Mouse (Mus musculus): ENCODE measurements at regions not wholly inside any gene's neighbourhood (a gene's known extent, or its start where the extent isn't known, plus 50 kb on each side); places are given as distances from the start of the nearest gene placed in this dataset.

GRCm38 (mm10) chr8:126717652-126718155 lies 123.9 kb upstream of the Irf2bp2 start:
- no peaks in the 10 kb centered on the region for H3K4me1 ChIP-seq (replicated peaks; ENCODE audit: low read depth, low read length)
- no peaks in the 10 kb centered on the region for H3K27me3 ChIP-seq (ENCODE audit: insufficient read depth, low read length)
- H3K36me3 ChIP-seq (ENCODE audit: insufficient read depth, low read length), result no peaks in the 10 kb centered on the region
- TF ChIP-seq CTCF (conservative IDR thresholded peaks at IDR 0.05; ENCODE audit: low read length) (no peak), POU5F1 (IDR thresholded peaks at IDR 0.05; ENCODE audit: borderline replicate concordance, low read length) (no peak), NANOG (IDR thresholded peaks at IDR 0.05; ENCODE audit: borderline replicate concordance, low read length) (no peak)
- H3K9me3 ChIP-seq (ENCODE audit: low read length), result no peaks in the 10 kb centered on the region
- no peak overlapping the region for H3K4me3 ChIP-seq (replicated peaks; ENCODE audit: low read length)

- TF ChIP-seq NANOG (IDR thresholded peaks at IDR 0.05; ENCODE audit: borderline replicate concordance, low read length) (no peak), CTCF (conservative IDR thresholded peaks at IDR 0.05; ENCODE audit: low read length) (no peak), POU5F1 (IDR thresholded peaks at IDR 0.05; ENCODE audit: borderline replicate concordance, low read length) (no peak)
- no peaks in the 10 kb centered on the region for H3K9me3 ChIP-seq (ENCODE audit: low read length)
- H3K27me3 ChIP-seq (ENCODE audit: insufficient read depth, low read length), result no peaks in the 10 kb centered on the region
- H3K4me3 ChIP-seq (replicated peaks; ENCODE audit: low read length), result no peak overlapping the region
- H3K36me3 ChIP-seq (ENCODE audit: insufficient read depth, low read length), result no peaks in the 10 kb centered on the region
- H3K4me1 ChIP-seq (replicated peaks; ENCODE audit: low read depth, low read length), result no peaks in the 10 kb centered on the region
Measured at GRCm38 (mm10) chr8:126715666-126716065, 121.9 kb upstream of the Irf2bp2 start.

GRCm38 (mm10) chr8:126713602-126714145 lies 119.9 kb upstream of the Irf2bp2 start:
- Histone ChIP-seq H3K4me1 (replicated peaks; ENCODE audit: low read depth, low read length) (no peaks in the 10 kb centered on the region), H3K36me3 (ENCODE audit: insufficient read depth, low read length) (no peaks in the 10 kb centered on the region), H3K4me3 (replicated peaks; ENCODE audit: low read length) (no peak overlapping the region), H3K27me3 (ENCODE audit: insufficient read depth, low read length) (no peaks in the 10 kb centered on the region), H3K9me3 (ENCODE audit: low read length) (no peaks in the 10 kb centered on the region)
- TF ChIP-seq POU5F1 (IDR thresholded peaks at IDR 0.05; ENCODE audit: borderline replicate concordance, low read length) (no peak), CTCF (conservative IDR thresholded peaks at IDR 0.05; ENCODE audit: low read length) (no peak), NANOG (IDR thresholded peaks at IDR 0.05; ENCODE audit: borderline replicate concordance, low read length) (no peak)

- Histone ChIP-seq H3K4me1 (replicated peaks; ENCODE audit: low read depth, low read length) (no peaks in the 10 kb centered on the region), H3K27me3 (ENCODE audit: insufficient read depth, low read length) (no peaks in the 10 kb centered on the region), H3K36me3 (ENCODE audit: insufficient read depth, low read length) (no peaks in the 10 kb centered on the region), H3K4me3 (replicated peaks; ENCODE audit: low read length) (no peak overlapping the region), H3K9me3 (ENCODE audit: low read length) (no peaks in the 10 kb centered on the region)
- TF ChIP-seq POU5F1 (IDR thresholded peaks at IDR 0.05; ENCODE audit: borderline replicate concordance, low read length), result no peak
- no peak for TF ChIP-seq CTCF (conservative IDR thresholded peaks at IDR 0.05; ENCODE audit: low read length)
- no peak for TF ChIP-seq NANOG (IDR thresholded peaks at IDR 0.05; ENCODE audit: borderline replicate concordance, low read length)
Measured at GRCm38 (mm10) chr8:126713181-126713580, 119.4 kb upstream of the Irf2bp2 start.

- Histone ChIP-seq H3K27me3 (ENCODE audit: insufficient read depth, low read length) (no peaks in the 10 kb centered on the region), H3K4me3 (replicated peaks; ENCODE audit: low read length) (no peak overlapping the region), H3K36me3 (ENCODE audit: insufficient read depth, low read length) (no peaks in the 10 kb centered on the region), H3K4me1 (replicated peaks; ENCODE audit: low read depth, low read length) (no peaks in the 10 kb centered on the region), H3K9me3 (ENCODE audit: low read length) (no peaks in the 10 kb centered on the region)
- TF ChIP-seq NANOG (IDR thresholded peaks at IDR 0.05; ENCODE audit: borderline replicate concordance, low read length) (no peak), CTCF (conservative IDR thresholded peaks at IDR 0.05; ENCODE audit: low read length) (no peak), POU5F1 (IDR thresholded peaks at IDR 0.05; ENCODE audit: borderline replicate concordance, low read length) (no peak)
Measured at GRCm38 (mm10) chr8:126712749-126713148, 119.0 kb upstream of the Irf2bp2 start.

GRCm38 (mm10) chr8:126708956-126709355 lies 115.2 kb upstream of the Irf2bp2 start:
- TF ChIP-seq NANOG (IDR thresholded peaks at IDR 0.05; ENCODE audit: borderline replicate concordance, low read length) (no peak), CTCF (conservative IDR thresholded peaks at IDR 0.05; ENCODE audit: low read length) (no peak), POU5F1 (IDR thresholded peaks at IDR 0.05; ENCODE audit: borderline replicate concordance, low read length) (no peak)
- H3K27me3 ChIP-seq (ENCODE audit: insufficient read depth, low read length), result no peaks in the 10 kb centered on the region
- no peaks in the 10 kb centered on the region for H3K36me3 ChIP-seq (ENCODE audit: insufficient read depth, low read length)
- H3K4me3 ChIP-seq (replicated peaks; ENCODE audit: low read length), result no peak overlapping the region
- H3K9me3 ChIP-seq (ENCODE audit: low read length), result no peaks in the 10 kb centered on the region
- no peaks in the 10 kb centered on the region for H3K4me1 ChIP-seq (replicated peaks; ENCODE audit: low read depth, low read length)

- Histone ChIP-seq H3K4me1 (replicated peaks; ENCODE audit: low read depth, low read length) (no peaks in the 10 kb centered on the region), H3K27me3 (ENCODE audit: insufficient read depth, low read length) (no peaks in the 10 kb centered on the region), H3K36me3 (ENCODE audit: insufficient read depth, low read length) (no peaks in the 10 kb centered on the region), H3K4me3 (replicated peaks; ENCODE audit: low read length) (no peak overlapping the region), H3K9me3 (ENCODE audit: low read length) (no peaks in the 10 kb centered on the region)
- TF ChIP-seq CTCF (conservative IDR thresholded peaks at IDR 0.05; ENCODE audit: low read length), result no peak
- no peak for TF ChIP-seq NANOG (IDR thresholded peaks at IDR 0.05; ENCODE audit: borderline replicate concordance, low read length)
- no peak for TF ChIP-seq POU5F1 (IDR thresholded peaks at IDR 0.05; ENCODE audit: borderline replicate concordance, low read length)
Measured at GRCm38 (mm10) chr8:126707300-126707902, 113.6 kb upstream of the Irf2bp2 start.

- no peak overlapping the region for H3K4me3 ChIP-seq (replicated peaks; ENCODE audit: low read length)
- no peaks in the 10 kb centered on the region for H3K4me1 ChIP-seq (replicated peaks; ENCODE audit: low read depth, low read length)
- no peaks in the 10 kb centered on the region for H3K36me3 ChIP-seq (ENCODE audit: insufficient read depth, low read length)
- no peak for TF ChIP-seq NANOG (IDR thresholded peaks at IDR 0.05; ENCODE audit: borderline replicate concordance, low read length)
- no peak for TF ChIP-seq CTCF (conservative IDR thresholded peaks at IDR 0.05; ENCODE audit: low read length)
- TF ChIP-seq POU5F1 (IDR thresholded peaks at IDR 0.05; ENCODE audit: borderline replicate concordance, low read length), result no peak
- H3K9me3 ChIP-seq (ENCODE audit: low read length), result no peaks in the 10 kb centered on the region
- 0 out of 2 replicates have a peak, but pooled peaks cover 4% of the 10 kb centered on the region for H3K27me3 ChIP-seq (ENCODE audit: insufficient read depth, low read length)
Measured at GRCm38 (mm10) chr8:126706247-126706646, 112.5 kb upstream of the Irf2bp2 start.

Measured in E14TG2a.4 (cell line).